Mouse (Mus musculus) ovary, postnatal 10 days (tissue): ENCODE data around the gene Mydgf.

Experiments used
- DNase-seq: peaks from one replicate; pipeline ENCODE4 v3.0.0; 2022; ENCODE audit warnings: low spot score

Mydgf gene

GRCm38 (mm10) chr17:56141702-56142605, 41.8 kb downstream of the Mydgf start:
- DNase-seq, result no peak

DNA sequence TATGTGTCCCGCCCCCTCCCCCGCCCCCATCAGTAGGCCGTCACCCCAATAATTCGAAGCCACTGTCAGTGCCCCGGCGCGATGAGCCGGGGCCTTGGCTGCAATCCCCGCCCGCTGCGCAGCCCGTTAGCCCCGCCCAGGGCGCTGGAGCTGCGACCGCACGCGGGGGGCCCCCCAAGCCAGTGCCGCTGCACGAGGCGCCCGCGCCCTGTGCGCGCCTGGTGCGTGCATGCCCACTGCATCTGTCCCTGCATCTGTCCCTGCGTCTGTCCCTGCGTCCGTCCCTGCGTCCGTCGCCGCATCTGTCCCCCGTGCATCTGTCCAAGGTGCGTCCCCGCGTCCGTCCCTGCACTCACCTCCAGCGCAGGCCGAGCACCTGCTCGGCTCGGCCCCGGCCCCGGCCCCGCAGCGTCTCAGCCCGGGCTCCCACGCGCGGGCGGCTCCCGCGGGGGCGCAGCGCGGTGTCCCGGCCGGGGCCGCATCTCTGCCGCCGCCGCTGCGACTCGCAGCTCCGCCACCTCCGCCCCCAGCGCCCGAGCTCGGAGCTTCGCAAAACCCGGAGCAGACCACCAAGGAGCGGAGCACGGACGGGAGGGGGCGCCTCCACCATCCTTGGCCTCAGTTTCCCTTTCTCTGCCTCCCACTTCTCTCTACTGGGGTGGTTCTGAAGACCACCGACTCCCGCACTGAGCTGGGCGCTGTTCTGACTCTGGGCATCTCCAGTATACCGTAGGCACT, 43.7 kb downstream of the Mydgf start, which contains the start of gene Sema6b:
Sema6b (minus strand) TSS at position 486 of the 738 bp plus-strand sequence.
- no peak for DNase-seq

DNA sequence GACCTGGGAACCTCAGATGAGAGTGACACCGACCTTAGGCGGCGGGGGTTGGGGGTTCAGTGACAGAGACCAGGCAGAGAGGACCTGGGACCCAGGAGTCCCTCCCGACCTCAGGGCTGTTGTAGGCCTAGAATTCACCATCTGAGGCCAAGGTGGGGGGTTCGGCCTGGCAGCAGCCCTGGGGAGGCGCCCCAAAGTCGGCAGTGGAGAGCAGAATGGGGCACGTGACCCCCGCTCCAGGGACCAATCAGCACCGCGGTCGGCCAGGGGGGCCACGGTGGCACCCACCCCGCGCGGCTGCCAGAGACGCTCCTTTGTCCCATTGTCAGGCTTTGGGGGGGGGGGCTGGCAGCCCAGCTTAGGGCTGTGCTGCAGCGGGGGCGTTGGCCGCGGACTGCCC, 44.4 kb downstream of the Mydgf start:
- DNase-seq, result no peak

DNA sequence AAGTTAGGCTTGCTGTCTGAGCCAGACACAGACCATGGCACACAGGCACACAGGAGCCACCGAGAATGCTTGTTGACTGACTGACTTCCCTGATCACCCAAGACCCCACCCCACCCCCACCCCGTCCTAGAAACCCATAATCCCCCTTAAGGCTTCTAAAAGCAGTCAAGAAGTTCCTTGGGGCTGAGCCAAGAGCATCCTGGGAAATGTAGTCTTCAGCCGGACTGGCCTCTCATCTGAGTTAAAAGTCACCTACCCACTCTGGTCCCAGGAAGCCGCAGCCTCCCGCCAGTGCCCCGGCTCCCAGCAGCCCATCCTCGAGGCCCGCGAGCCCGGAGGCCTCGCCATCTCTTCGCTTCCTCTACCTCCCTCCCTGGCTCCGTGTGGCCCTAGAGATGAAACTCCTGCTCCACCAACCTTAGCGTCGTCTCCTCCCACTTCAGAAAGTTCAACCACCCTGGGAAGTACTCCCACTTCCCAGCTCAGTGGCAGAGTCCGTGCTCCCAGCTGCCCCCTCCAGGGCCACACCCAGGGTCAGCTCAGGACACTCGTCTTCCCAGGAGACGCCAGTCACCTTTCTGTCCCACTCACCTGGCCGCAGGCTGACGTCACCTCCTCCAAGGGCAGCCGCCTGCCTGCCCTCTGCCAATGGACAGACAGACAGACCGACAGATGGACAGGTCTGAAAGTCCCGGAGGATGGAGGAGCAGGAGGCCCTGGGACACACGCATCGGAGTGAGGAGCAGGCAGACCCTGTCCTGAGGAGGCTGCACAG, 45.7 kb downstream of the Mydgf start:
- no peak for DNase-seq

GRCm38 (mm10) chr17:56136558-56136957, 47.2 kb downstream of the Mydgf start:
- no peak for DNase-seq

DNA sequence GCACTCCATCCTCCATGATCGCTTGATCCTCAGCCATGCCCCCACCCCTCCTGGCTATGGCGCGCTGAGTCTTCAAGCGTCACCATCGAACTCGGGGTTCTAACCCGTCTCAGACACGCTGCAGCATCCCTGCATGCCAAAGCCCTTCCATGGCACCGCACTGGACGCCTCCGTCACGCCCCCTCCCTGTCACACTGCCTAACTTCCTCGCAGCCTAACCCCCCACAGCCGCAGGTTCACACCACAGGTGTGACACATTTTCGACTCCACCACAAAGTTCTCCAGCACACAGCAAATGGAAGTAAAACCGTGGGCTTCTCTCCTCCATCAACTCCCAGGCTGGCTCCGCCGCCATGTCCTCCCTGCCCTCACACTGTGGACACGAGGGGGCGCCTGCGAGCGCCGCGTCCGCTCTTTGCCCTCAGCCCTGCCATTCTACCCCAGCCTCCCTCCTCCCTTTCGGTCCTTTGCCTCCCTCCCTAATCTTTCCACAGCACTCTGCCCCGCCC, 49.2 kb downstream of the Mydgf start:
- DNase-seq, result no peak

GRCm38 (mm10) chr17:56133457-56134363, 50.0 kb downstream of the Mydgf start:
- DNase-seq, result no peak

DNA sequence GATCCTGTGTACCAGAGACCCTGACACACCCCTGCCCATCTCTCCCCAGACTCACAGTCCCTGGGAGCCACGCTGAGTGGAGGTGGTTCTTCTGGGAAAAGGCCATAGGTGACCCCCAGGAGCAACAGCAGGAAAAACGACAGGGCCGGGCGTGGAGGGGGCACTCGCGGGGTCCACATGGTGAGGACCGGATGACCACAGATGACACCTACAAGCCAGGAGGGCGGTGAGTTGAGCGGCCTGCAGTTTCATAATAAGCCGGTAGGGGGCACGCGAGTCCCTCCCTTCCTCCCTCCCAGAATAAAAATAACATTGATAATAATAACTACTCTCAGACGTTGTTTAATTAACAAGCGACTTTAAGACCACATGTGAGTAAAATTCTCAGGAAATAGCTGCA, 51.1 kb downstream of the Mydgf start:
- no peak for DNase-seq

DNA sequence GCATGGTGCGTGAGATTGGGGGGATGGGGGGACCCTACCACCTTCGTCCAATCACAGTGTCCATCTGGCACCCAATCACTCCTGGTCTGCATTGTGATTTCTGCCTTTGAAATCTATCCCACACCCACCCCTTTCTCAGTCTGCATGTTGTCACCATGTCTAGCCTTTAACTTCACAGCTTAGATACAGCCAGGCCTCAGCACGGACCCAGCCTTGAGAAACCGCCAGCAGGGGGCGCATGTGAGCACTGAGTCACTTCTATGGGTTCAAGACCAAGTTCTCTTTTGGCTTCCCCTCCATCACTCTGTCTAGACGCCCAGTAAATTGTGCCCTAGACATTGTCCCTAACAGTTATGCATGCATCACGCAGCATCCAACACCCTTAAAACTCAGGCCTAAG, 51.9 kb downstream of the Mydgf start:
- no peak for DNase-seq

DNA sequence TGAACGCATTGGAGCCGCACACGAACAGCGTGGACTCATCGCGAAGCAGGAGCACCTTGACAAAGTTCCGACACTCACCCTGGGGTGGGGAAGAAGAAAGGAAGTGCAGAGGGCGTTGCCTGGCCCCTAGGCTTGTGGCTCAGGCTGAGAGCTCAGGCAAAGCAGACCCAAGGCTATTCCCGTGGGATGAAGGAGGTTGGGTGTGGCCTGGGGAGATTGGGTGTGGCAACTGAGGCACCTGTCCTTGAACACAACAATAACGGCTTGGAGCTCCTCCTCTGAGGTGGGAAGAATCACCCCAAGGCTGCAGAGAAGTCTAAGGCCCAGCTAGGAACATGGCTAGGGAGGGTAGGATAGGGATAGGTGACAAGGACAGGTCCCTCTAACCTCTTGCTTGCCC, 52.6 kb downstream of the Mydgf start:
- no peak for DNase-seq

GRCm38 (mm10) chr17:56128246-56128645, 55.5 kb downstream of the Mydgf start:
- no peak for DNase-seq

GRCm38 (mm10) chr17:56126175-56126574, 57.5 kb downstream of the Mydgf start:
- no peak for DNase-seq
